Comparison of ENCODE assay signal across 1 mouse cellular context in the genomic region with DNA sequence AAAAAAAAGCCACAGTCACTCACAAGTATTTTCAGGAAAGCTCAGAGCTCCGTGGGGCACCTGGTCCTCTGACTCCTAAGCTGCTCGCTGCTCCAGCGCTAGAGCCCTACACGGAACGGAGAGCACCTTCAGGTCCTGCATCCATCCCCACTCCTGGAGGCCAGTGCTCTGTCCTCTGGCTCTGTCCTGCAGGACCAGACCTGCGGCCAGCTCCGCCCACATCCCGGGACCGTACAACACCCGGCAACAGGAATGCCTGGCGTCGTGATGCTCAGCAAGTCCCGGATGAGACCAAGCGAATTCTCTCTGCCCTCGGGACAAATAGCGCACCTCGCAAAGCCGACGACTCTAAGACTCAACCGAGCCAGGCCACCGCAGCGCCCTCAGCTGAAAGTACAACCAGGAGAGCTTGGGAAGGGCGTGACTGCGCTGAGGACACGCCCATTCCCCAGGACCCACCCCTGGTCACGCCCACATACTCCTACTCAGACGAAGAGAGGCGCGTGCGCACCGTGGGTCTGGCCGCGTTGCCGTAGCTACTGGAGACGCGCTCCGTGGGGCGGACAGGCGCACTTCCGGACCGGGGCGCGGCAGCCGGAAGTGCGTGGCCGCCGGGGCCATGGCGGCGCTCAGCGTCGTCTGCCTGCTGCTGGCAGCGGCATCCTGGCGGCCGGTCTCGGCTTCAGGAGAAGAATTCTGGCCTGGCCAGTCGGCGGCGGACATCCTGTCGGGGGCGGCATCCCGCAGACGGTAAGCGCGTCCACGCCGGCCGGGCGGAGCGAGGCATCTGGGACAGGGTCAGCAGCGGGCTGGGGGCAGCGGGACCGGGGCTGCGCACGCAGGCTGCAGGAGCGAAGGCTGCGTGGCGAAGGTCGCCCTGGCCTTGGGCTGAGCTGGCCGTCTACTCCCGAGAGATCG.
A peak's percentile ranks its signal among the peaks of the same experiment; 100 is the strongest.
TF ChIP-seq lines count a peak whose summit lies in the region.

A gene (plus strand): TSS at position 515 of the 918 bp plus-strand sequence.

TF ChIP-seq in MEL, 35 proteins besides CTCF, POLR2A, EP300 and RAD21 (continued from another document):
- TF ChIP-seq RCOR1 (IDR thresholded peaks at IDR 0.05; ENCODE audit: low read depth, low read length), result no peak
- peak; percentile 39; the same call in 1 of the 2 replicates for TF ChIP-seq TCF12 (IDR thresholded peaks at IDR 0.05; ENCODE audit: low read depth, low read length)
- peak; percentile 78 for TF ChIP-seq ZMIZ1 (IDR thresholded peaks at IDR 0.05; ENCODE audit: low read depth, low read length)
- TF ChIP-seq GABPA (IDR thresholded peaks at IDR 0.05; ENCODE audit: low read depth, low read length), result no peak
- TF ChIP-seq CHD1 (IDR thresholded peaks at IDR 0.05; ENCODE audit: low read depth, low read length), result no peak
- TF ChIP-seq TBP (IDR thresholded peaks at IDR 0.05; ENCODE audit: low read depth, low read length), result no peak
- TF ChIP-seq SMC3 (IDR thresholded peaks at IDR 0.05; ENCODE audit: low read depth, low read length), result peak; percentile 43
- TF ChIP-seq MAX (IDR thresholded peaks at IDR 0.05; ENCODE audit: low read length), result peak; percentile 76
- peak; percentile 97 for TF ChIP-seq MXI1 (IDR thresholded peaks at IDR 0.05; ENCODE audit: low read depth, low read length)
- TF ChIP-seq MYB (IDR thresholded peaks at IDR 0.05; ENCODE audit: low read depth, low read length), result no peak
- no peak for TF ChIP-seq ZC3H11A (IDR thresholded peaks at IDR 0.05; ENCODE audit: low read depth, low read length)
- no peak for TF ChIP-seq ZNF384 (IDR thresholded peaks at IDR 0.05; ENCODE audit: low read depth, low read length)
- TF ChIP-seq USF2 (IDR thresholded peaks at IDR 0.05; ENCODE audit: borderline replicate concordance in 1 of 2, insufficient read depth in 1 of 2, low read depth in 1 of 2, low read length in 2 of 2), result no peak
- no peak for TF ChIP-seq JUND (IDR thresholded peaks at IDR 0.05; ENCODE audit: low read depth, low read length)
- no peak for TF ChIP-seq MAFK (IDR thresholded peaks at IDR 0.05; ENCODE audit: borderline replicate concordance, low read depth, low read length)
- TF ChIP-seq CHD2 (IDR thresholded peaks at IDR 0.05; ENCODE audit: low read length), result no peak
- TF ChIP-seq E2F4 (IDR thresholded peaks at IDR 0.05; ENCODE audit: borderline replicate concordance, low read depth, low read length), result no peak
